Mouse (Mus musculus) erythroblast, embryonic 14.5 days (primary cell): Measurements from ENCODE around the gene Klf6. TPM values are rescaled to one million over a fixed set of nuclear protein-coding genes. Genes with fewer than 3 reads are reported as not detected.

Experiments
- H3K27me3 ChIP-seq: 2 replicates; pipeline ENCODE4 v1.6.1; 2012; ENCODE audit warnings: inconsistent platforms; ENCODE audit not compliant: control insufficient read depth
- H3K36me3 ChIP-seq: 2 replicates; pipeline ENCODE4 v1.6.1; 2012; ENCODE audit warnings: mild to moderate bottlenecking, inconsistent platforms; ENCODE audit not compliant: control insufficient read depth
- H3K4me1 ChIP-seq: 2 replicates; pipeline ENCODE4 v1.6.1; 2012; ENCODE audit warnings: inconsistent platforms; ENCODE audit not compliant: control insufficient read depth
- H3K4me3 ChIP-seq: replicated peaks from 2 replicates; pipeline ENCODE3; 2012; ENCODE audit warnings: moderate library complexity, mild to moderate bottlenecking, inconsistent platforms
- H3K9me3 ChIP-seq: 2 replicates; pipeline ENCODE4 v1.6.1; 2012; ENCODE audit warnings: low read length, inconsistent platforms, mixed read lengths; ENCODE audit not compliant: control insufficient read depth
- GATA1 ChIP-seq: IDR thresholded peaks from 2 replicates; pipeline ENCODE4 v1.6.1; 2012; ENCODE audit warnings: low read length, inconsistent platforms, mixed read lengths
- TAL1 ChIP-seq: IDR thresholded peaks from 3 replicates; pipeline ENCODE4 v1.6.1; 2012; ENCODE audit warnings: low read length, inconsistent platforms, mixed read lengths
- polyA plus RNA-seq: library from polyadenylated mRNA; stranded (reverse); fragments of >175 nt; gene quantifications from 2 replicates; pipeline ENCODE4 v1.2.3, GENCODE M21; 2012

Klf6 gene
- polyA plus RNA-seq, 1 experiment: 3.4 TPM

- Histone ChIP-seq H3K9me3 (no peaks in the 10 kb centered on the region), H3K4me3 (peak overlapping the region; percentile 72), H3K4me1 (peaks cover 32% of the 10 kb centered on the region), H3K27me3 (peaks cover 24% of the 10 kb centered on the region), H3K36me3 (peaks cover 11% of the 10 kb centered on the region)
- TF ChIP-seq GATA1 (no peak), TAL1 (no peak)
Measured at GRCm38 (mm10) chr13:5860651-5861156, 578 bp upstream of the Klf6 start.

GRCm38 (mm10) chr13:5862003-5862625 lies 832 bp downstream of the Klf6 start:
- TF ChIP-seq TAL1: no peak
- TF ChIP-seq GATA1: no peak
- peaks cover 32% of the 10 kb centered on the region for H3K4me1 ChIP-seq
- no peaks in the 10 kb centered on the region for H3K9me3 ChIP-seq
- H3K27me3 ChIP-seq: peaks cover 24% of the 10 kb centered on the region
- H3K4me3 ChIP-seq: peak overlapping the region; percentile 72
- H3K36me3 ChIP-seq: peaks cover 25% of the 10 kb centered on the region

GRCm38 (mm10) chr13:5862626-5863407 lies 1.5 kb downstream of the Klf6 start:
- TF ChIP-seq GATA1 (no peak), TAL1 (no peak)
- Histone ChIP-seq H3K4me3 (peak overlapping the region; percentile 72), H3K9me3 (no peaks in the 10 kb centered on the region), H3K36me3 (peaks cover 31% of the 10 kb centered on the region), H3K4me1 (peaks cover 32% of the 10 kb centered on the region), H3K27me3 (peaks cover 24% of the 10 kb centered on the region)

- Histone ChIP-seq H3K4me3 (peak overlapping the region; percentile 72), H3K36me3 (peaks cover 35% of the 10 kb centered on the region)
- TF ChIP-seq TAL1 (no peak), GATA1 (no peak)
Measured at GRCm38 (mm10) chr13:5863408-5863891, 2.2 kb downstream of the Klf6 start.

GRCm38 (mm10) chr13:5864265-5865097 lies 3.2 kb downstream of the Klf6 start:
- no peak for TF ChIP-seq GATA1
- TF ChIP-seq TAL1: no peak
- H3K36me3 ChIP-seq: peaks cover 36% of the 10 kb centered on the region
- peaks cover 32% of the 10 kb centered on the region for H3K4me1 ChIP-seq
- no peaks in the 10 kb centered on the region for H3K9me3 ChIP-seq
- peak overlapping the region; percentile 33 for H3K4me3 ChIP-seq
- H3K27me3 ChIP-seq: peaks cover 22% of the 10 kb centered on the region

More at GRCm38 (mm10) chr13:5863408-5863891, 2.2 kb downstream of the Klf6 start:
- no peaks in the 10 kb centered on the region for H3K9me3 ChIP-seq
- H3K27me3 ChIP-seq: peaks cover 22% of the 10 kb centered on the region
- peaks cover 32% of the 10 kb centered on the region for H3K4me1 ChIP-seq

- TF ChIP-seq GATA1 (no peak), TAL1 (no peak)
- H3K4me3 ChIP-seq: no peak overlapping the region
- peaks cover 32% of the 10 kb centered on the region for H3K4me1 ChIP-seq
- peaks cover 36% of the 10 kb centered on the region for H3K36me3 ChIP-seq
- H3K9me3 ChIP-seq: no peaks in the 10 kb centered on the region
- H3K27me3 ChIP-seq: peaks cover 22% of the 10 kb centered on the region
Measured at GRCm38 (mm10) chr13:5865098-5865415, 3.8 kb downstream of the Klf6 start.

GRCm38 (mm10) chr13:5866091-5866490 lies 4.8 kb downstream of the Klf6 start:
- Histone ChIP-seq H3K27me3 (peaks cover 22% of the 10 kb centered on the region), H3K4me1 (peaks cover 24% of the 10 kb centered on the region)

GRCm38 (mm10) chr13:5866532-5866931 lies 5.2 kb downstream of the Klf6 start:
- Histone ChIP-seq H3K4me3 (no peak overlapping the region), H3K9me3 (no peaks in the 10 kb centered on the region), H3K4me1 (peaks cover 22% of the 10 kb centered on the region), H3K36me3 (peaks cover 36% of the 10 kb centered on the region), H3K27me3 (peaks cover 20% of the 10 kb centered on the region)
- TF ChIP-seq TAL1: no peak
- TF ChIP-seq GATA1: no peak

More at GRCm38 (mm10) chr13:5866091-5866490, 4.8 kb downstream of the Klf6 start:
- TF ChIP-seq TAL1 (no peak), GATA1 (no peak)
- peaks cover 36% of the 10 kb centered on the region for H3K36me3 ChIP-seq
- H3K4me3 ChIP-seq: no peak overlapping the region
- H3K9me3 ChIP-seq: no peaks in the 10 kb centered on the region

- Histone ChIP-seq H3K36me3 (peaks cover 36% of the 10 kb centered on the region), H3K4me1 (peaks cover 12% of the 10 kb centered on the region), H3K4me3 (no peak overlapping the region), H3K27me3 (peaks cover 2% of the 10 kb centered on the region), H3K9me3 (no peaks in the 10 kb centered on the region)
- TF ChIP-seq TAL1: no peak
- no peak for TF ChIP-seq GATA1
Measured at GRCm38 (mm10) chr13:5868376-5868775, 7.1 kb downstream of the Klf6 start.
